Mouse (Mus musculus) stomach, embryonic 16.5 days (tissue): ENCODE data around the gene Cacna1c. TPM values are rescaled to one million over a fixed set of nuclear protein-coding genes. Genes with fewer than 3 reads are reported as not detected.

Experiments used
- ATAC-seq: fragments of 200-750 bp; cut with Nextera tagmentation; 2 replicates; pipeline ENCODE4 v1.8.0; 2017; ENCODE audit warnings: moderate number of reproducible peaks, moderate TSS enrichment; ENCODE audit not compliant: insufficient read depth, low FRiP score
- H3K27ac ChIP-seq: fragments of 300-500 bp; sonication (generic); 2 replicates; pipeline ENCODE4 v1.5.1; 2014; ENCODE audit warnings: low read length
- H3K27me3 ChIP-seq: fragments of 300-500 bp; sonication (generic); 2 replicates; pipeline ENCODE4 v1.6.1; 2014; ENCODE audit warnings: low read length, control low read depth, mixed read lengths; ENCODE audit not compliant: control insufficient read depth, insufficient read depth
- H3K36me3 ChIP-seq: fragments of 300-500 bp; sonication (generic); 2 replicates; pipeline ENCODE4 v1.6.1; 2014; ENCODE audit warnings: low read length; ENCODE audit not compliant: control insufficient read depth, insufficient read depth
- H3K4me1 ChIP-seq: fragments of 300-500 bp; sonication (generic); 2 replicates; pipeline ENCODE4 v1.6.1; 2014; ENCODE audit warnings: low read length, control low read depth, mixed read lengths; ENCODE audit not compliant: control insufficient read depth, insufficient read depth
- H3K4me2 ChIP-seq: fragments of 300-500 bp; sonication (generic); 2 replicates; pipeline ENCODE4 v1.6.1; 2014; ENCODE audit warnings: low read depth, low read length, mixed read lengths
- H3K4me3 ChIP-seq: fragments of 300-500 bp; sonication (generic); replicated peaks from 2 replicates; pipeline ENCODE4 v1.5.1; 2014; ENCODE audit warnings: mild to moderate bottlenecking, low read length
- H3K9ac ChIP-seq: fragments of 300-500 bp; sonication (generic); 2 replicates; pipeline ENCODE4 v1.6.1; 2014; ENCODE audit warnings: low read length
- H3K9me3 ChIP-seq: fragments of 300-500 bp; sonication (generic); replicated peaks from 2 replicates; pipeline ENCODE4 v1.6.1; 2016; ENCODE audit warnings: low read length, control low read depth; ENCODE audit not compliant: control insufficient read depth
- whole genome bisulfite sequencing: fragments of 180-500 bp; shearing (Covaris S2); extraction: QIAGEN DNeasy Blood & Tissue Kit; methylation state at CpG from one replicate; pipeline ENCODE4 v1.1.7; 2014; 5-methylcytosine and 5-hydroxymethylcytosine counted together
- polyA plus RNA-seq: library from polyadenylated mRNA; unstranded; fragments of >200 nt; fragmentation: Nextera tagmentation; extraction: Ambion mirVana; gene quantifications from 2 replicates; pipeline ENCODE4 v1.2.1, GENCODE M21; 2015

Gene Cacna1c
- polyA plus RNA-seq, 1 experiment from 2014 or later, result 4.3 TPM

GRCm38 (mm10) chr6:118954988-118955554 lies 241.1 kb downstream of the Cacna1c start:
- Histone ChIP-seq H3K36me3 (no peaks in the 10 kb centered on the region), H3K27ac (no peak overlapping the region), H3K9me3 (no peaks in the 10 kb centered on the region), H3K4me1 (no peaks in the 10 kb centered on the region), H3K4me2 (no peak overlapping the region), H3K4me3 (no peak overlapping the region), H3K9ac (no peak overlapping the region), H3K27me3 (no peaks in the 10 kb centered on the region)
- WGBS, result 54% methylated on average over 7 of the region's 7 CpGs
- ATAC-seq, result no peak; the same call in 1 of the 2 replicates

- Histone ChIP-seq H3K4me3 (no peak overlapping the region), H3K9ac (no peak overlapping the region), H3K4me1 (no peaks in the 10 kb centered on the region), H3K9me3 (no peaks in the 10 kb centered on the region), H3K27me3 (no peaks in the 10 kb centered on the region), H3K36me3 (no peaks in the 10 kb centered on the region), H3K27ac (no peak overlapping the region), H3K4me2 (no peak overlapping the region)
- no peak for ATAC-seq
- WGBS, result 70% methylated on average over 9 of the region's 9 CpGs
Measured at GRCm38 (mm10) chr6:118952377-118952776, 243.8 kb downstream of the Cacna1c start.

DNA sequence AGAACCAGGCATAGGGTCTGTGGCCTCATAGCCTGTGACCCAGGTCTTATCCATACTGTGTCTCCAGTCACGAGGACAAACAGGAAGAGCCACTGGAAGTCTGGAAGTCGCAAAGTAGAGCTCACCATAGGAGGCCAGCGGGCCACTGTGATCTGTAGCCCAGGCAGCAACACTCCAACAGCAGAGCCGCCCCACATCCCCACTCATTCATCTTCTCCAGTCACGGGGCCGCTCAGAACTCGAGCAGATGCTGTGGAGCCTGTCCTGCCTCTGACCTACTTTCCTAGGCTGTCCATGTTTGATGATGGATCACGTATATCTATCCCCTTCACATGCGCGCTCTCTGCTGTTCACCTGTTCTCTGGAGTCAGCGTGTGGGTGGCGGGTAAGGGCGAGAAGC lies 246.0 kb downstream of the Cacna1c start:
- WGBS, result 46% methylated on average over 13 of the region's 13 CpGs
- no peaks in the 10 kb centered on the region for H3K4me1 ChIP-seq
- no peak overlapping the region for H3K27ac ChIP-seq
- H3K9ac ChIP-seq, result no peak overlapping the region
- H3K9me3 ChIP-seq, result no peaks in the 10 kb centered on the region
- no peak overlapping the region for H3K4me2 ChIP-seq
- H3K27me3 ChIP-seq, result no peaks in the 10 kb centered on the region
- ATAC-seq, result no peak
- no peaks in the 10 kb centered on the region for H3K36me3 ChIP-seq
- no peak overlapping the region for H3K4me3 ChIP-seq

GRCm38 (mm10) chr6:118947286-118947685 lies 248.9 kb downstream of the Cacna1c start:
- no peaks in the 10 kb centered on the region for H3K9me3 ChIP-seq
- no peak for ATAC-seq
- 74% methylated on average over 8 of the region's 8 CpGs for WGBS
- H3K4me2 ChIP-seq, result no peak overlapping the region
- no peak overlapping the region for H3K4me3 ChIP-seq
- H3K9ac ChIP-seq, result no peak overlapping the region
- no peaks in the 10 kb centered on the region for H3K27me3 ChIP-seq
- H3K27ac ChIP-seq, result peak overlapping the region; percentile 52; the same call in 1 of the 2 replicates
- H3K4me1 ChIP-seq, result no peaks in the 10 kb centered on the region
- H3K36me3 ChIP-seq, result no peaks in the 10 kb centered on the region

DNA sequence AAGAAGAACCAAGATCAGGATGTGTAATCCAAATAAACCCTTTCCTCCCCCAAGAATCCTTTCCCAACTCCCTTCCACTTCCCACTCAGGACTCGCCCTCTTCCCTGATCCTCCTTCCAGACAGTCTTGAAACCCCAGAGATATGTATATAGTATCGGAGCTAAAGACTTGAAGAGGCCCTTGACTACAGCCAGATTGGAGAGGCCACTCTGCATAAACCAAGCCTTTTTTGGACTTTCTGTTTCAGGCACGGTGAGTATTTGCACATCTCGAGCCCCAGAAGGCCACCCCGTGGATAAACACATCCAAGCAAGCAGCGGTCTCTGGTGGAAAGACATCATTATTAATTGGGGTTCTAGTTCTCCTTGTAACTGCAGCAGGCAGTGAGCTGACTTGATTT lies 249.6 kb downstream of the Cacna1c start:
- WGBS, result 57% methylated on average over 6 of the region's 6 CpGs
- Histone ChIP-seq H3K9ac (no peak overlapping the region), H3K4me2 (no peak overlapping the region), H3K9me3 (no peaks in the 10 kb centered on the region), H3K27me3 (no peaks in the 10 kb centered on the region), H3K4me1 (no peaks in the 10 kb centered on the region), H3K27ac (peak overlapping the region; percentile 52), H3K36me3 (no peaks in the 10 kb centered on the region), H3K4me3 (no peak overlapping the region)
- ATAC-seq, result no peak

GRCm38 (mm10) chr6:118944093-118944492 lies 252.1 kb downstream of the Cacna1c start:
- 91% methylated on average over 4 of the region's 4 CpGs for WGBS
- H3K27me3 ChIP-seq, result no peaks in the 10 kb centered on the region
- no peaks in the 10 kb centered on the region for H3K9me3 ChIP-seq
- H3K9ac ChIP-seq, result no peak overlapping the region
- H3K4me1 ChIP-seq, result no peaks in the 10 kb centered on the region
- no peak overlapping the region for H3K4me2 ChIP-seq
- H3K4me3 ChIP-seq, result no peak overlapping the region
- H3K27ac ChIP-seq, result no peak overlapping the region
- ATAC-seq, result no peak
- H3K36me3 ChIP-seq, result no peaks in the 10 kb centered on the region

GRCm38 (mm10) chr6:118941816-118942215 lies 254.4 kb downstream of the Cacna1c start:
- Histone ChIP-seq H3K27ac (no peak overlapping the region), H3K9me3 (no peaks in the 10 kb centered on the region), H3K4me1 (no peaks in the 10 kb centered on the region), H3K9ac (no peak overlapping the region), H3K4me2 (no peak overlapping the region), H3K27me3 (no peaks in the 10 kb centered on the region), H3K36me3 (no peaks in the 10 kb centered on the region), H3K4me3 (no peak overlapping the region)
- WGBS, result 85% methylated on average over 4 of the region's 4 CpGs
- ATAC-seq, result no peak

DNA sequence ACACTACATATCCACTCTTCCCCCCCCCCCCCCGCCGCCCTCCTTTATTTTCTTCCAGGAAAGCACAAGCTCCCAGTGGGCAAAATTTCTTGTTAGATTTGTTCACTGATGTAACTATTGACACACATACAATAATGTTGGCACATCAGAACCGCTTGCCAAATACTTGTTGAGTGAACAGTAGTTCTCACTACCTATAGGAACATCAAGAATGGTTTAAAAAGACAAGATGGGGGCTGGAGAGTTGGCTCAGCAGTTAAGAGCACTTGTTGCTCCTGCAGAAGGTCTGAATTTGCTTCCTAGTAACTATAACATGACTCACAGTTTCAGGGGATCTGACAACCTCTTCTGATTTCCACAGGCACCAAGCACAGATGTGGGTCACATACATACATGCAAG lies 255.2 kb downstream of the Cacna1c start:
- no peak overlapping the region for H3K9ac ChIP-seq
- H3K36me3 ChIP-seq, result no peaks in the 10 kb centered on the region
- 91% methylated on average over 3 of the region's 3 CpGs for WGBS
- H3K27ac ChIP-seq, result no peak overlapping the region
- no peak overlapping the region for H3K4me2 ChIP-seq
- H3K4me1 ChIP-seq, result no peaks in the 10 kb centered on the region
- no peak for ATAC-seq
- no peaks in the 10 kb centered on the region for H3K9me3 ChIP-seq
- no peak overlapping the region for H3K4me3 ChIP-seq
- no peaks in the 10 kb centered on the region for H3K27me3 ChIP-seq

GRCm38 (mm10) chr6:118939626-118940025 lies 256.6 kb downstream of the Cacna1c start:
- H3K4me3 ChIP-seq, result no peak overlapping the region
- no peak overlapping the region for H3K9ac ChIP-seq
- H3K27ac ChIP-seq, result no peak overlapping the region
- no peaks in the 10 kb centered on the region for H3K36me3 ChIP-seq
- WGBS, result 88% methylated on average over 8 of the region's 8 CpGs
- no peak overlapping the region for H3K4me2 ChIP-seq
- H3K4me1 ChIP-seq, result no peaks in the 10 kb centered on the region
- no peak for ATAC-seq
- no peaks in the 10 kb centered on the region for H3K27me3 ChIP-seq
- no peaks in the 10 kb centered on the region for H3K9me3 ChIP-seq
